Mouse (Mus musculus) midbrain, embryonic 16.5 days (tissue): ENCODE measurements at regions not wholly inside any gene's neighbourhood (a gene's known extent, or its start where the extent isn't known, plus 50 kb on each side); places are given as distances from the start of the nearest gene placed in this dataset.
A peak's percentile ranks its signal among the peaks of the same experiment; 100 is the strongest.

Source experiments
- ATAC-seq: fragments of 200-750 bp; cut with Nextera tagmentation; 2 replicates; pipeline ENCODE4 v1.8.0; 2017; ENCODE audit warnings: moderate TSS enrichment
- H3K27ac ChIP-seq: fragments of 300-500 bp; sonication (generic); 2 replicates; pipeline ENCODE4 v1.5.1; 2014; ENCODE audit warnings: mild to moderate bottlenecking, low read length, mixed read lengths
- H3K27me3 ChIP-seq: fragments of 300-500 bp; sonication (generic); 2 replicates; pipeline ENCODE4 v1.6.1; 2014; ENCODE audit warnings: low read depth, low read length, mixed read lengths; ENCODE audit not compliant: control insufficient read depth, insufficient read depth
- H3K36me3 ChIP-seq: fragments of 300-500 bp; sonication (generic); 2 replicates; pipeline ENCODE4 v1.6.1; 2014; ENCODE audit warnings: mild to moderate bottlenecking, low read length, moderate library complexity, mixed read lengths; ENCODE audit not compliant: control insufficient read depth, insufficient read depth
- H3K4me1 ChIP-seq: fragments of 300-500 bp; sonication (generic); 2 replicates; pipeline ENCODE4 v1.6.1; 2014; ENCODE audit warnings: mild to moderate bottlenecking, low read length, mixed read lengths; ENCODE audit not compliant: control insufficient read depth, insufficient read depth
- H3K4me2 ChIP-seq: fragments of 300-500 bp; sonication (generic); 2 replicates; pipeline ENCODE4 v1.6.1; 2014; ENCODE audit warnings: mild to moderate bottlenecking, low read length, mixed read lengths
- H3K4me3 ChIP-seq: fragments of 300-500 bp; sonication (generic); 2 replicates; pipeline ENCODE4 v1.5.1; 2014; ENCODE audit warnings: low read depth, mild to moderate bottlenecking, low read length, moderate library complexity, mixed read lengths
- H3K9ac ChIP-seq: fragments of 300-500 bp; sonication (generic); 2 replicates; pipeline ENCODE4 v1.6.1; 2014; ENCODE audit warnings: low read depth, low read length, mixed read lengths
- H3K9me3 ChIP-seq: fragments of 300-500 bp; sonication (generic); replicated peaks from 2 replicates; pipeline ENCODE4 v1.6.1; 2014; ENCODE audit warnings: mild to moderate bottlenecking, low read length, mixed read lengths; ENCODE audit not compliant: control insufficient read depth, poor library complexity, severe bottlenecking
- WGBS: fragments of 180-500 bp; shearing (Covaris S2); extraction: QIAGEN DNeasy Blood & Tissue Kit; methylation state at CpG from one replicate; pipeline ENCODE4 v1.1.7; 2014; 5-methylcytosine and 5-hydroxymethylcytosine counted together

DNA sequence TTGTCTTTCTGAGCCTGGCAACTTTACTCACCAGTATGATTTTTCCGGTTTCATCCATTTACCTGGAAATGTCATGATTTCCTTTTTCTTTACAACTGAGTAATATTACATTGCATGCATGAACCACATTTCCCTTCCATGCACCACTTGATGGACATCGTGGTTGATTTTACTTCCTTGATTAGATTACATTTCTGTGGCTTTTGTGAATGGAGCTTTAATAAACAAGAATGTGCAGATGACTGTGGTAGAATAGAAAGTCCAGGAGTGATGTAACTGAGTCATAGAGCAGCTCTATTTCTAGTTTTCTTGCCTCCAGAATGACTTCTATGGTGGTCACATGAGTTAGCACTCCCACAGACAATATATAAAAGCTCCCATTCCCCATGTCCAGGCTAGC, 75.2 kb downstream of the Chst2 start:
- WGBS, result 97% methylated on average over 2 of the region's 2 CpGs
- Histone ChIP-seq H3K9me3 (no peaks in the 10 kb centered on the region), H3K4me3 (no peak overlapping the region), H3K9ac (no peak overlapping the region), H3K4me2 (no peak overlapping the region), H3K27ac (no peak overlapping the region), H3K36me3 (no peaks in the 10 kb centered on the region), H3K4me1 (no peaks in the 10 kb centered on the region), H3K27me3 (no peaks in the 10 kb centered on the region)
- no peak for ATAC-seq

DNA sequence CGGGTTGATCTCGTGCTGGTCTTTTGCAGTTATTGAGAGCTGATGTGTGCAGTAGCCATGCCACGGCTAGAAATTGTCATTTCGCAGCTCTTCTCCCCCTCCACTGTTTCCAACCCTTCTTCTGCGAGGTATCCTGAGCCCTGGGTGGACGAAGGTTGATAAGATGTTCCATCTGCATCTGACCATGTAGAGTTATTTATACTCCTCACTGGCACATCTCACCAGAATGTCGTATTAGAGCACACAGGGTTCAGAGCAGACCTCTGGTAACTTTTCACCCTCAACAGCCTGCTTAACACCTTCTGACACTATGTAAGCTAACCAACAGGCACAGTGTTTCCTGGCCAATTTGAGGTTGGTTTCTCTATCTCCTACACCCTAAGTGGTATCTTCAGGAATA, 76.4 kb downstream of the Chst2 start:
- no peak for ATAC-seq
- Histone ChIP-seq H3K27ac (no peak overlapping the region), H3K4me1 (no peaks in the 10 kb centered on the region), H3K9ac (no peak overlapping the region), H3K4me2 (no peak overlapping the region), H3K9me3 (no peaks in the 10 kb centered on the region), H3K4me3 (no peak overlapping the region), H3K36me3 (no peaks in the 10 kb centered on the region), H3K27me3 (no peaks in the 10 kb centered on the region)
- 88% methylated on average over 7 of the region's 7 CpGs for WGBS

GRCm38 (mm10) chr9:95329053-95329430, 77.5 kb downstream of the Chst2 start:
- ATAC-seq, result no peak
- 88% methylated on average over 9 of the region's 9 CpGs for WGBS
- Histone ChIP-seq H3K27ac (no peak overlapping the region), H3K4me3 (no peak overlapping the region), H3K4me1 (no peaks in the 10 kb centered on the region), H3K27me3 (no peaks in the 10 kb centered on the region), H3K4me2 (no peak overlapping the region), H3K9me3 (no peaks in the 10 kb centered on the region), H3K9ac (no peak overlapping the region), H3K36me3 (no peaks in the 10 kb centered on the region)

GRCm38 (mm10) chr9:95328261-95329052, 78.1 kb downstream of the Chst2 start:
- no peak overlapping the region for H3K27ac ChIP-seq
- peaks cover 3% of the 10 kb centered on the region; the same call in 1 of the 2 replicates for H3K4me1 ChIP-seq
- ATAC-seq, result no peak
- H3K9ac ChIP-seq, result no peak overlapping the region
- no peak overlapping the region for H3K4me2 ChIP-seq
- 76% methylated on average over 12 of the region's 15 CpGs for WGBS
- no peaks in the 10 kb centered on the region for H3K9me3 ChIP-seq
- no peak overlapping the region for H3K4me3 ChIP-seq
- H3K36me3 ChIP-seq, result no peaks in the 10 kb centered on the region
- H3K27me3 ChIP-seq, result no peaks in the 10 kb centered on the region

- Histone ChIP-seq H3K36me3 (no peaks in the 10 kb centered on the region), H3K4me2 (no peak overlapping the region), H3K9me3 (no peaks in the 10 kb centered on the region), H3K4me1 (peaks cover 7% of the 10 kb centered on the region; the same call in 1 of the 2 replicates), H3K27ac (no peak overlapping the region), H3K27me3 (no peaks in the 10 kb centered on the region), H3K4me3 (no peak overlapping the region), H3K9ac (no peak overlapping the region)
- ATAC-seq, result no peak
- 53% methylated on average over 3 of the region's 3 CpGs for WGBS
Measured at GRCm38 (mm10) chr9:95327771-95328170, 78.8 kb downstream of the Chst2 start.

DNA sequence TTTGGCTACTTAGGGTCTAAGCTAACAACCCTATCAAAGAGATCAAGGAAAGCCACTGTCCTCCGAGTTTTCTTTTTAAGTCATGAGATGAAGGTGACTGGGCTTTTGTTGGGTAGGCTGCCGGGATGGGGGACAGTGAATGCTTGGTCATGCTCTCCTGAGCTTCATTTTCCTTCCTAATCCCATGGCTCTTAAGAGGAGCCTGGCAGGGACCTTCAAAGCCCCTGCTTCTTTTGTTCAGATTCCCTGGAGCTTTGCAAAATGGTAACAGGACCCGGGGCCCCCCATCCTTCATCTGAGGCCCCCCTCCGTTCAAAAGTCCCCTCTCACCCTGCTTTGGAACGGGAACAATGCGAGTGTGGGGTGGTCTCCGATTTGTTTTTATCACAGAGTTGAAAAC, 82.9 kb downstream of the Chst2 start:
- WGBS, result 5% methylated on average over 7 of the region's 7 CpGs
- Histone ChIP-seq H3K4me3 (no peak overlapping the region), H3K9me3 (no peaks in the 10 kb centered on the region), H3K27me3 (no peaks in the 10 kb centered on the region), H3K4me2 (peak overlapping the region; percentile 9; the same call in 1 of the 2 replicates), H3K36me3 (no peaks in the 10 kb centered on the region), H3K4me1 (peaks cover 7% of the 10 kb centered on the region; the same call in 1 of the 2 replicates), H3K9ac (no peak overlapping the region), H3K27ac (no peak overlapping the region)
- peak; percentile 76 for ATAC-seq

GRCm38 (mm10) chr9:95322893-95323292, 83.6 kb downstream of the Chst2 start:
- Histone ChIP-seq H3K9me3 (no peaks in the 10 kb centered on the region), H3K4me2 (no peak overlapping the region), H3K36me3 (no peaks in the 10 kb centered on the region), H3K27me3 (no peaks in the 10 kb centered on the region), H3K27ac (no peak overlapping the region), H3K4me3 (no peak overlapping the region), H3K4me1 (peaks cover 7% of the 10 kb centered on the region; the same call in 1 of the 2 replicates), H3K9ac (no peak overlapping the region)
- WGBS, result 29% methylated on average over 5 of the region's 5 CpGs
- ATAC-seq, result 0 out of 2 replicates have a peak, but pooled peaks have one; percentile 40

DNA sequence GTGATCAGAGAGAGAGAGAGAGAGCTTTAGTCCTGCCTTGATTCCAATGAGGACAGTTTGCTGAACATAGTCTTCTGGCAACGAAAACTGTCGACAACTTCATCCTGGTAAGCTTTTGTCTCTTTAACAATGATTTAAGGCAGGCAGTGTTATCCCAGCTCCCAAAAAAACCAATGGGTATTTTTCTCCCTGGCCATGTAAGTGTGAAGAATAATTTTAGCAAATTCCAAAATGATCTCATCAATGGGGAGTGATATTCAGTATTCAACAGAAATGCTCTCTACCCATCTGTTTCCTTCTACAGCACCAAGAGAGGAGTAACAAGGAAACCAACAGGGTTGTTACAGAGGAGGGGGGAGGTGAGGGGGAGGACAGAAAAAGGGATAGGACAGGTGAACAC, 84.5 kb downstream of the Chst2 start:
- WGBS, result 55% methylated on average over 2 of the region's 2 CpGs
- no peak for ATAC-seq
- no peak overlapping the region for H3K4me2 ChIP-seq
- H3K9ac ChIP-seq, result no peak overlapping the region
- H3K9me3 ChIP-seq, result no peaks in the 10 kb centered on the region
- no peaks in the 10 kb centered on the region for H3K36me3 ChIP-seq
- H3K4me1 ChIP-seq, result peaks cover 7% of the 10 kb centered on the region; the same call in 1 of the 2 replicates
- H3K27ac ChIP-seq, result no peak overlapping the region
- no peak overlapping the region for H3K4me3 ChIP-seq
- H3K27me3 ChIP-seq, result no peaks in the 10 kb centered on the region

DNA sequence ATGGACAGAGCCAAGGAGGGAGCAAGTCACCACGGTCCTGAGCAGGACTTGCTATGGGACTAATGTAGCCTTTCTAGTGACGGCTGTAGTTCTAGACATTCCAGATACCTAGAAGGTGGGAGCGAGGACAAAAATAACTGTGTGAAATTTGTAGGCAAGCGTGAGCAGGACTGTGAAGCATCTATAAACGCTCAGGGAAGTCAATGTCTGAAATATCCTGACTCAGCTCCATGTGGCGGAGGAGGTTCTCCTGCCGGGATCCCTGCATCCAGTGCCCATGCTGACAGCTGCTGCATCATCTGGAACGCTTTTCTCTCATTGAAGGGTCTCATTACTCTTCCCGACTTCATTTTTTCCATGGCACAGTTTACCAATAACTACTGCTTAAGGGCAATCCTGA, 87.6 kb downstream of the Chst2 start:
- H3K9ac ChIP-seq, result no peak overlapping the region
- 94% methylated on average over 9 of the region's 9 CpGs for WGBS
- no peak overlapping the region for H3K27ac ChIP-seq
- no peak for ATAC-seq
- H3K4me1 ChIP-seq, result peaks cover 7% of the 10 kb centered on the region; the same call in 1 of the 2 replicates
- H3K27me3 ChIP-seq, result no peaks in the 10 kb centered on the region
- no peak overlapping the region for H3K4me3 ChIP-seq
- H3K4me2 ChIP-seq, result no peak overlapping the region
- H3K9me3 ChIP-seq, result no peaks in the 10 kb centered on the region
- no peaks in the 10 kb centered on the region for H3K36me3 ChIP-seq
